Mouse (Mus musculus) embryonic facial prominence, embryonic 12.5 days (tissue): ENCODE data around the gene Gatad2b. TPM values are rescaled to one million over a fixed set of nuclear protein-coding genes. Genes with fewer than 3 reads are reported as not detected.

Experiments used
- ATAC-seq: fragments of 200-750 bp; cut with Nextera tagmentation; 2 replicates; pipeline ENCODE4 v1.8.0; 2017; ENCODE audit not compliant: insufficient number of reproducible peaks, insufficient read depth, low FRiP score, low TSS enrichment
- H3K27ac ChIP-seq: fragments of 300-500 bp; sonication (generic); 2 replicates; pipeline ENCODE4 v1.5.1; 2016; ENCODE audit warnings: mild to moderate bottlenecking
- H3K27me3 ChIP-seq: fragments of 300-500 bp; sonication (generic); 2 replicates; pipeline ENCODE4 v1.6.1; 2016; ENCODE audit warnings: mild to moderate bottlenecking, moderate library complexity
- H3K36me3 ChIP-seq: fragments of 300-500 bp; sonication (generic); 2 replicates; pipeline ENCODE4 v1.6.1; 2016; ENCODE audit warnings: mild to moderate bottlenecking
- H3K4me1 ChIP-seq: fragments of 300-500 bp; sonication (generic); 2 replicates; pipeline ENCODE4 v1.6.1; 2016
- H3K4me2 ChIP-seq: fragments of 300-500 bp; sonication (generic); replicated peaks from 2 replicates; pipeline ENCODE4 v1.6.1; 2016; ENCODE audit warnings: mild to moderate bottlenecking, moderate library complexity
- H3K4me3 ChIP-seq: fragments of 300-500 bp; sonication (generic); 2 replicates; pipeline ENCODE4 v1.5.1; 2016; ENCODE audit warnings: mild to moderate bottlenecking
- H3K9ac ChIP-seq: fragments of 300-500 bp; sonication (generic); 2 replicates; pipeline ENCODE4 v1.6.1; 2016; ENCODE audit warnings: mild to moderate bottlenecking, moderate library complexity
- H3K9me3 ChIP-seq: fragments of 300-500 bp; sonication (generic); 2 replicates; pipeline ENCODE4 v1.6.1; 2016; ENCODE audit warnings: mild to moderate bottlenecking, moderate library complexity
- WGBS: fragments of 180-500 bp; shearing (Covaris S2); methylation state at CpG from one replicate; pipeline ENCODE4 v1.1.7; 2016; 5-methylcytosine and 5-hydroxymethylcytosine counted together
- polyA plus RNA-seq: library from polyadenylated mRNA; unstranded; fragments of >200 nt; fragmentation: Nextera tagmentation; extraction: Ambion mirVana; gene quantifications from 2 replicates; pipeline ENCODE4 v1.2.1, GENCODE M21; 2016

Gene Gatad2b
- polyA plus RNA-seq, 1 experiment from 2014 or later, result 16.6 TPM

DNA sequence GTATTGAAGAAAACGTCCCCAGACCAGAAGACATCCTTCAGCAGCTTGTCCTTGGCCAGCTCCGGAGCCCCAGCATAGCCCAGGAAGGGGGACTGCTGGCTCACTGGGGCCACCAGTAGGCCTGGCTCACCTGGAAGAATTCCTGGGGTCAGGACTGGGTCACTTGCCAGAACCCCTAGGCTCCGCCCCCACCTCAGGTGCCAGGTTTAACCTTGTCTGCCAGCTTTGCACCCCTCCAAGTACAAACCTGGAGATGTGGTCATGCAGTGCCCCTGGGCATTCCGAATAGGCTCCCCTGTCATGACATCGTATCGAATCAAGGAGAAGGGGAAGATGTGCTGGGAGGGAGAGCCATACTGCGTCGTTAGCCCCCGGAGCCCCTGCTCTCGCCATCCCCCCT lies 93.8 kb downstream of the Gatad2b start:
- no peak overlapping the region; the same call in 1 of the 2 replicates for H3K9ac ChIP-seq
- H3K4me1 ChIP-seq, result peaks cover 44% of the 10 kb centered on the region
- 93% methylated on average over 10 of the region's 10 CpGs for WGBS
- ATAC-seq, result no peak
- H3K36me3 ChIP-seq, result peaks cover 30% of the 10 kb centered on the region
- H3K27me3 ChIP-seq, result no peaks in the 10 kb centered on the region
- H3K9me3 ChIP-seq, result no peaks in the 10 kb centered on the region
- no peak overlapping the region for H3K4me3 ChIP-seq
- no peak overlapping the region for H3K27ac ChIP-seq
- peak overlapping the region; percentile 94; the same call in 1 of the 2 replicates for H3K4me2 ChIP-seq

DNA sequence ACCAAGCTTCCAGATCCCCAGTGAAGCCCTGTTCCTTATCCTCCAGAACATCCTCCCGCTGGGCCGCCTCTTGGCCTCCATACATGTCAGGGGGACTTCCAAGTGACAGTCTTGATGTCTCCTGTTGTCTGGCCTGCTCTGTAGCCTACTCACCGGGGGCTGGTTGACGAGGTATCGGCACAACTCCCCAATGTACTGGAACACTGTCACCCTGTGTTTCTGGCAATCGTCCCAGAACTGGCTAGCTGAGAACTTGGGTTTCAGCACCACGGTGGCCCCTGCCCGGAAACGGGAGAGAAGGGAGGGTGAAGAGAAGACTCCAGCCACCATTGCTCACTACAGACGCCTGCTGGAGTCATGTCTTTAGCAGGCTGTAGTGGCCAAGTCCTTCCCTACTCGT lies 94.5 kb downstream of the Gatad2b start:
- 65% methylated on average over 11 of the region's 11 CpGs for WGBS
- peaks cover 44% of the 10 kb centered on the region for H3K4me1 ChIP-seq
- no peak overlapping the region for H3K27ac ChIP-seq
- peak overlapping the region; percentile 7; the same call in 1 of the 2 replicates for H3K4me3 ChIP-seq
- H3K9ac ChIP-seq, result peak overlapping the region; percentile 86
- H3K36me3 ChIP-seq, result peaks cover 37% of the 10 kb centered on the region
- H3K9me3 ChIP-seq, result no peaks in the 10 kb centered on the region
- peak overlapping the region; percentile 94 for H3K4me2 ChIP-seq
- no peaks in the 10 kb centered on the region for H3K27me3 ChIP-seq
- ATAC-seq, result no peak

DNA sequence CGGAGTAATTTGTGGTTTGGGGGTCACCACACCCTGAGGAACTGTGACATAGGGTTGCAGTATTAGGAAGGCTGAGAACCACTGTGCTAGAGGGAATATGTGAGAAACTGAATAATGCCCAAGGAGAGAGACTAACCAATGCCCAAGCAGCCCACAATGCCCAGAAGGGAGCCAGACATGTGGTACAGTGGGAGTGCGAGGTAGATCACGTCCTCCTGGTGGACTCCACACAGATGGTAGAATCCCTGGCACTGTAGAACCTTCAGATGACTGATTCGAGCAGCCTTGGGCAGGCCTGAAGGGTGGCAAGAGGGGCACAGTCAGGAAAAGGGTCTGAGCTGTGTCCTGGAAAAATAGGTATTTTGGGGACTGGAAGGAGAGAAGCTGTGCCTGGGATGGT lies 95.2 kb downstream of the Gatad2b start:
- H3K4me1 ChIP-seq, result peaks cover 44% of the 10 kb centered on the region
- no peak for ATAC-seq
- H3K4me2 ChIP-seq, result peak overlapping the region; percentile 94
- peak overlapping the region; percentile 86 for H3K9ac ChIP-seq
- H3K36me3 ChIP-seq, result peaks cover 44% of the 10 kb centered on the region
- no peak overlapping the region for H3K27ac ChIP-seq
- no peaks in the 10 kb centered on the region for H3K27me3 ChIP-seq
- peak overlapping the region; percentile 71 for H3K4me3 ChIP-seq
- H3K9me3 ChIP-seq, result no peaks in the 10 kb centered on the region
- WGBS, result 67% methylated on average over 4 of the region's 4 CpGs

DNA sequence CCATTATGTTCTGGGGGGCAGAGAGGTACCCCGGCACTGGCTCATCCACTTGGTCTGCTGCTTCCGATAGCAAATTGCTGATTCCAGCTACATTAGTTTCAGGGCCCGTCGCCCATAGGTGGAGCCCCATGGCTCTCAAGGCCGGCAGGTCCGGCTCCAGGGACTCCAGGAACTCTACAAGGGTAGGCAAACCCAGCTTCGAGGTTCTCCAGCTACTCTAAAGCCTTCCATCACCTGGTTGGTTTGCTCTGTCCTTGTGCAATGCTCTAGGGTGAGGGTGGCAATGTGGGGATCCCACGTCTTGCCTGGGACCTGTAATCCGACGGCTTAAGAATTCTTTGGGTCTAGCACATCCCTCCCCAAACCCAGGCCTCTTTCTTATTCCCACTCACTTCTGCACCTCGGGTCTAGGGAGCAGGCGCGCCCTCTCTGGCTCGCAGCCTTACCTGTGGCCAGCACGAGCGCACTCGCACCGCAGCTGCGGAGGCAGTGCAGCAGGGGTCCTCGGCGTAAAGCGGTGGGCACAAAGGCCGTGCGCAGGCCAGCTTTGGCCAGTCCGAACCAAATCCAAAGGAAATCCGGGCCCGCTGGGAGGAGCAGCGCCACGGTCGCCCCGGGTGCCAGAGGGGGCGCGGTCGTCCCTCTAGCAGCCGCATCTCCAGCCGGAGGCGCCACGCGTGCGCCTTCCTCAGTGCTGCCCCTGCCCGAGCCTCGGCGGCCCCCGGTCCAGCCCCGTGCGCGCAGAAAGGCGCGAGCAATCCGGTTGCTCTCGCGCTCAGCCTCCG lies 95.9 kb downstream of the Gatad2b start:
- H3K4me2 ChIP-seq, result peak overlapping the region; percentile 94
- ATAC-seq, result peak; percentile 58
- peak overlapping the region; percentile 97 for H3K27ac ChIP-seq
- H3K36me3 ChIP-seq, result peaks cover 49% of the 10 kb centered on the region
- no peaks in the 10 kb centered on the region for H3K27me3 ChIP-seq
- 4% methylated on average over 53 of the region's 53 CpGs for WGBS
- H3K9me3 ChIP-seq, result no peaks in the 10 kb centered on the region
- H3K4me1 ChIP-seq, result peaks cover 44% of the 10 kb centered on the region
- H3K4me3 ChIP-seq, result peak overlapping the region; percentile 71
- peak overlapping the region; percentile 86 for H3K9ac ChIP-seq

DNA sequence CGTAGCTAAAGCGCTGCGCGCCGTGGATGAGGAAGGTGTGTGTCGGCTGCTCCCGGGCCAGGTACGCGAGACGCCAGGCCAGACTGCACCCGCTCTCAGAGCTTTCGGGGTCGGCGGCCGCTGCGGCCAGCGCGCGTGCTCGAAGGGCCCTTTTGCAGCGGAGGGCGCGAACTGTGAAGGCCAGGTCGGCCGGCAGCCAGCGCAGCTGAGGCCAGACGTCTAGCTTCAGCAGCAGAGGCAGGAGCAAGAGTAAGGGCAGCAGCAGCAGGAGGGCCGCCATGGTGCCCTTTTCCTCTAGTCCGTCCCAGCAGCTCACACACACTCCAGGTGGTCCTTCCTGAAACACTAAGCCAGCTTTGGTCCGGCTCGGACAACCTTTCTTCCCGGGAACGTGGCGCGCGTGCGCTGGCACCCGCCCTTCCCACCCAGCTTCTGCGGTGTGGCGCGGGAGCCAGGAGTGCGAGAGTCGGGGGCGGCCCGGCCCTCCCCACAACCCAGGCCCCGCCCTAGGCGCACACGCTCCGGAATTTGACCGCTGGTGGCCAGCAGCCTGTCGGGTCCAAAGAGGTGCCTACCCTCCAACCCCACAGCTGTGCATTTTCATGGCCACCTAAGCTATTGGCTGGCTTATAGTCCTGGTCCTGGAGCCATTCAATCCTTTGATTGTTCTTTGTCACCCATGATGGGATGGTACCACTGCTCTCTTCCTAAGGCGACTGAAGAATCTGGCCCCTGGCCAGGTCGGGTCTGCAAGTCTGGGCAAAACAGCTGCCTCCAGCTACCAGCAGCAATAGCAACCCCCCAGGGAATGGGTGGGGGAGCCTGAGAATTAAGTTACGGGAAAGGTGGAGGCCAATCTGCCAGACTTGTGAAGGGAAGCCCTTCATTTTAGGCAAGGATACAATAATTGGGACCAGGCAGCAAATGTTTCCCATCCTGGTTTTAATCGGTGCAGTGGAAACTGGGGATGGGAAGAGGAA lies 96.8 kb downstream of the Gatad2b start, which contains the start of gene Slc27a3:
Gene Slc27a3, minus strand, starts transcription at position 428 of the 980 bp plus-strand sequence.
- Histone ChIP-seq H3K9ac (peak within 1 kb of the TSS; percentile 86), H3K9me3 (no peaks in the 10 kb centered on the region), H3K27me3 (no peaks in the 10 kb centered on the region), H3K27ac (peak within 1 kb of the TSS; percentile 97), H3K36me3 (peaks cover 58% of the 10 kb centered on the region), H3K4me2 (peak within 1 kb of the TSS; percentile 94), H3K4me3 (peak within 1 kb of the TSS; percentile 71), H3K4me1 (peaks cover 42% of the 10 kb centered on the region)
- WGBS, result under 1% methylated on average over 55 of the region's 55 CpGs
- peak; percentile 52 for ATAC-seq

DNA sequence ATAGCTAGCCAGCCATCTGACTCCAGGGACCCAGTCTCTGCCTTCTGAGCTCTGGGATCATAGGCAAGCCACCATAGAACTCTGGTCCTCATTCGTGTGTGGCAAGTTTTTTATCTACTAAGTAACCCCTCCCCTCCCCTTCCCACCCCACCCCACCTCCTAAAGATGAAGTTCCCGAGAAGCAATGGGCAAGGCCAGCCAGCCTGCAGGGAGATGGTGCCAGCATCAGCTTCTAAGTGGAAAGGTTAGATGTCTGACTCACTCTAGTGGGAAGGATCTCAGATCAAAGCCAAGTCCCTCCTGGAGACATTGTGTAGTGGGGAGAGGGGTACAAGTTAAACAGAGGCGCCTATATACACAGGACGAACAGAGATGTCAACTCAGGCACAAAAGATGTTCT lies 98.0 kb downstream of the Gatad2b start:
- Histone ChIP-seq H3K4me2 (peak overlapping the region; percentile 94), H3K36me3 (peaks cover 63% of the 10 kb centered on the region), H3K9me3 (no peaks in the 10 kb centered on the region), H3K27ac (peak overlapping the region; percentile 97), H3K4me1 (peaks cover 39% of the 10 kb centered on the region), H3K9ac (no peak overlapping the region), H3K4me3 (no peak overlapping the region), H3K27me3 (no peaks in the 10 kb centered on the region)
- WGBS, result 56% methylated on average over 4 of the region's 4 CpGs
- no peak for ATAC-seq

DNA sequence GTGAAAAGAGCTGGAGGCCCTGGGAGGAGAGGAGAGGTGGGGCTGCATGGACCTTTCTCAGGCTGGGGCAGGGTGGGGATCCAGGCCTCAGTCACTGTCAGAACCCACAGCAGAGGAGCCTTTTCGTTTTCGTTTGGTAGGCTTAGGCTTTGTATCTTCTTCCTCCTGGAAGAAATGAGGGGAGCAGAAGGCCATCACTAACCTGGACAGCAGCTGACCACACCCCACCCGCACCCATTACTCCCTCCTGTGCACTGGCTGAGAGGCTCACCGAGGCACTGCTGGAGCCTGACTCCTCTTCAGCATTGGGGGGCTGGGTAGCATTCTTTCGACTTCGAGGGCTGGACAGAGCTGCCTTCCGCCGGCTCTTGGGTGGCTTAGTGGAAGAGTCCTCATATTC lies 99.0 kb downstream of the Gatad2b start:
- H3K36me3 ChIP-seq, result peaks cover 64% of the 10 kb centered on the region
- H3K4me3 ChIP-seq, result no peak overlapping the region
- ATAC-seq, result no peak
- H3K27me3 ChIP-seq, result no peaks in the 10 kb centered on the region
- 88% methylated on average over 8 of the region's 8 CpGs for WGBS
- peaks cover 39% of the 10 kb centered on the region for H3K4me1 ChIP-seq
- H3K27ac ChIP-seq, result peak overlapping the region; percentile 97; the same call in 1 of the 2 replicates
- no peak overlapping the region for H3K4me2 ChIP-seq
- H3K9me3 ChIP-seq, result no peaks in the 10 kb centered on the region
- no peak overlapping the region for H3K9ac ChIP-seq

DNA sequence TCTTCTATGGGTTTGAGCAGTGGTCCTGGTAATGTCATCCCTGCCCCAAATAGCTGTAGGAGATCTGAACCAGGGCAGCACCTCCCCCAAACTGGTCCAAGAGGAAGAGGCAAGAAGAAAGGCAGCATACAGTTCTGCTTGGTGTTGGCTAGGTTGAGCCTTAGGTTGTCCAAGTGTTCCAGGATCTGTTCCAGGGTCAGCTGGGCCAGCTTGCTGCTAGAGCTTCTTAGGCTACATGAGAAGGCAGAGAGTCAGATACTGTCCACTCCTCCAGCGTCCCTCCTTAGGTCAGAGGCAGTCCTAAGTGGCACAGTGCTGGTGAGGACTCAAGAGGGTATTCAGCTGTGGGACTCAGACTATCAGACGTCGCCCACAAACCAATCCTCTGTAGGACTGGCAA lies 99.7 kb downstream of the Gatad2b start:
- Histone ChIP-seq H3K4me1 (peaks cover 33% of the 10 kb centered on the region), H3K27ac (no peak overlapping the region), H3K36me3 (peaks cover 65% of the 10 kb centered on the region), H3K4me2 (no peak overlapping the region), H3K9ac (no peak overlapping the region), H3K4me3 (no peak overlapping the region), H3K27me3 (no peaks in the 10 kb centered on the region), H3K9me3 (no peaks in the 10 kb centered on the region)
- 94% methylated on average over 3 of the region's 3 CpGs for WGBS
- no peak for ATAC-seq

DNA sequence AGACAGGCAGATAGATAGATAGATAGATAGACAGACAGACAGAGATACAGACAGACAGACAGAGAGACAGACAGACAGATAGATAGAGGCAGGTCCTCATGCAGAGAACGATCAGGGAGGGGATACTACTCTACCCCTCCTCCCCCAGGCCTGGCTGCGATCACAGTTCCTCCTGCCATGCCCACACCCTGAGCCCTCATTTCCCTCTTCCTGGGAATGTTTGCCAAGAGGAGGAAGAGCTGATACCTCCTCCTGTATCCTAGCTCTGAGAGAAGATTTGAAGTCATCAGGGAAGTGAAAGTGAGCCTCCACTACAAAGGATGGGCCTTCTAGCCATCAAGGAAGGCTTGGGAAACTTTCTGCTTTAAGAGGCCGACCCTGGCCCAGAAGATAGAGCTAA lies 102.7 kb downstream of the Gatad2b start:
- no peak for ATAC-seq
- WGBS, result 91% methylated on average over 3 of the region's 3 CpGs
- peaks cover 90% of the 10 kb centered on the region for H3K36me3 ChIP-seq

DNA sequence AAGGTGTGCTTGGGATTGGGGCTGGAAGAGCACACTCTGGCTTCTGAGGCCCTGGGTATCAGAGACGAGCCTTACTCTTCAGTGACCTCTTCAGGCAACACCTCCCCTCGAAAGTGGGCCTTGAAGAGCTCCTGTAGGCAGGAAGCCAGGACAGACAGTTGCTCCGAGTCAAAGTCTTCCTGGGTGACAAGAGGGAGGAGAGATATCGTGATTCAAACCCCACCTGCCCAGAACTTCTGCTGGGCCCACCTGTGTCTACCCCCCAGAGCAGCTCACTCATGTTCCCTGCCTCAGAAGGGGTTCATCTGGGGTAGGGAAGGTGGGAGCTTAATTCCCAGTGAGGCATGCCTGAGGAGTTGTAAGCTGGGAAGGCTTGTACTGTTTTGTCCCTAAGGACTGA lies 108.0 kb downstream of the Gatad2b start:
- no peak for ATAC-seq
- H3K27me3 ChIP-seq, result no peaks in the 10 kb centered on the region
- no peaks in the 10 kb centered on the region for H3K9me3 ChIP-seq
- no peaks in the 10 kb centered on the region for H3K4me1 ChIP-seq
- H3K27ac ChIP-seq, result no peak overlapping the region
- H3K4me3 ChIP-seq, result no peak overlapping the region
- H3K9ac ChIP-seq, result no peak overlapping the region
- H3K4me2 ChIP-seq, result no peak overlapping the region
- WGBS, result 90% methylated on average over 4 of the region's 4 CpGs
- H3K36me3 ChIP-seq, result peaks cover 93% of the 10 kb centered on the region

More for the DNA sequence above, 102.7 kb downstream of the Gatad2b start:
- no peaks in the 10 kb centered on the region for H3K27me3 ChIP-seq
- H3K4me1 ChIP-seq, result peaks cover 12% of the 10 kb centered on the region
- H3K9me3 ChIP-seq, result no peaks in the 10 kb centered on the region
- no peak overlapping the region for H3K9ac ChIP-seq
- H3K27ac ChIP-seq, result no peak overlapping the region
- H3K4me2 ChIP-seq, result no peak overlapping the region
- H3K4me3 ChIP-seq, result no peak overlapping the region

DNA sequence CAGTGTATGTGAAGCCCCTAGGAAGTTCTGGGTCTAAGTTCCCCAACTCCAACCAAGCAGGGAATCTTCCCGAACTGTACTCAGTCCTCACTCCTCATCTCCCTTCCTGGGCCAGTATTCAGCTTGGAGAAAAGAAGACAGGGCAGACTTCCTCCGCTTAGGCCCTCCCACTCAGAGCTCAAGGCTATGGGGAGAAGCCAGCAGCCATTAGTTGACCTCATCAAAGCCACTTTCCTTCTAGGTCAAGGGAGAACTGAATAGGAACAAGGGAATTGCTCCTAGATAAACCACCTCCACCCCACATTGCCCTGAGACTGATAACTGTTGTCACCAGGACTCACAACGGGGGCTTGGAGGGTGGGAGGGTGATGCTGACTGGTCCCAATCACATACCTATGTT lies 111.1 kb downstream of the Gatad2b start:
- Histone ChIP-seq H3K4me3 (no peak overlapping the region), H3K9ac (no peak overlapping the region), H3K4me2 (no peak overlapping the region), H3K36me3 (peaks cover 96% of the 10 kb centered on the region), H3K4me1 (no peaks in the 10 kb centered on the region), H3K27ac (no peak overlapping the region), H3K27me3 (no peaks in the 10 kb centered on the region), H3K9me3 (no peaks in the 10 kb centered on the region)
- ATAC-seq, result no peak
- 86% methylated on average over 3 of the region's 3 CpGs for WGBS
